Mouse (Mus musculus) lung, postnatal 4 days (tissue): ENCODE measurements around the gene Timm17b.
A peak's percentile ranks its signal among the peaks of the same experiment; 100 is the strongest.
"Not testable (repeated sequence)": the region's sequence is repeated elsewhere in the genome, so short reads cannot be mapped to it uniquely, and the experiment has no call there.

Source experiments
- DNase-seq, 2 experiments: peaks; one replicate each; pipeline ENCODE4 v3.0.0; 2021

Timm17b gene

GRCm38 (mm10) chrX:7898880-7899874 lies at the start of gene Timm17b, which contains the start of gene Pqbp1:
Gene Timm17b, plus strand, starts transcription at chrX:7899357.
Gene Pqbp1, minus strand, starts transcription at chrX:7899269.
- peak; percentile 88 to 93 for DNase-seq

DNA sequence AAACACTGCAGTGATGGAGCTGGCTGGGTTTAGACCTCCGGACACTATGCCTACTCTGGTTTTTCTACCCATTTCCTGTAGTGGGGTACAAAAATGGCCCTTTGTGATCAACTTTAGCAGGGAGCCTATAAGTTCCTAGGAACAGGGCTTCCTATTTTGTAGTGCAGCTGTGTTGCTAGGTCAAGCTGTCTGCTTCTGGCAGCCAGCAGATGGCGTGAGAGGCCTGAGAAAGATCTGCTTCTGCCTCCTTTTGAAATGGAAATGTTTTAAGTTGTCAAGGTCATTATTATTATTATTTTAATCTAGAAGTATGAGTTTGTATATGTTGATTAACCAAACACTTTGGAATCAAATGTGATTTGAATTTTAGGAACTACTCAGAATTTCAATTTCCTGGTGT lies 44.6 kb upstream of the Timm17b start:
- peak; percentile 31 to 47 for DNase-seq

DNA sequence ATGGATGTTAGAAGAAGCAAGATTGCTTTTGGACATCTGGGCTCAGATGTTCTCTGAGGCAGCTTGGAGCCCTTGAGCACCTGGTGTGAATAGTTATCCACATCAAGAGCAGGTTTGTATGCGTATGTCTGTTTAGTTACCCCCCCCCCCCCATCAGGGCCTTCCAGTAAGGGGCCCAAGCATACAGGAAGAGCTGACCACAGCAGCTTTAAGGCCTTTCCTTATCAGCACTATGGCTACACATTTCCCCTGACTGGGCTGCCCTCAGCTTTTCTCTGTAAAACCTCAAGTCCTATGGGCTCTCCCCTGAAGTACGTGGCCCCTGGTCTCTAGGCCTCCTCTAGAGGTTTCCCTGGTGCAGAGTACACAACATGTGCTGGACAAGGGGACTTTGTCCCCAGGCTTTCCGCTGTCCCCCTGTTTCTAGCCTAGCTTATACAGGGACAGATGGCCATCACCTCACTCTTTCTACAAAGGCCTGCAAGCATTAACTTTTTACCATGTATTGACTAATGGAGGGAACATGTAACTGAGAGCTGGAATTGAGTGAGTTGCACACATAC lies 39.9 kb upstream of the Timm17b start:
- DNase-seq = no peak

DNA sequence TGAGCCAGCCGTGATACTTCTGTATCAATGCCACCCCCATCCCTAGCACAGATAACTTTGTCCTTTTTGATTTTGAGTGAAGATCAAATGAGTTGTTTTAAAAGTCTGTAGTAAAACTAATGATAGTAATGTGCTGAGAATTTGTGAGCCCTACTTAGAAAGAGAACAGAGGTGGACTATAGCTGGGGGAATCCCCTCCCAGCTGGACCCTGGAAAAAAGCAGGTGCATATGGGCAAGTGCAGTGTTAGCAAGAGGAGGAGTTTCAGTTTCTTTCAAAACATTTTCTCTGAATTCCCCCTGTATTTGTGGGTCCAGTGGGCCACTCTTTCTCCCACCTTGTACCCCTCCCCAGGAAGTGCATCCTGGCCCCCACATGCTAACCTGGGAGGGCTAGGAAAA lies 36.0 kb upstream of the Timm17b start:
- no peak for DNase-seq

DNA sequence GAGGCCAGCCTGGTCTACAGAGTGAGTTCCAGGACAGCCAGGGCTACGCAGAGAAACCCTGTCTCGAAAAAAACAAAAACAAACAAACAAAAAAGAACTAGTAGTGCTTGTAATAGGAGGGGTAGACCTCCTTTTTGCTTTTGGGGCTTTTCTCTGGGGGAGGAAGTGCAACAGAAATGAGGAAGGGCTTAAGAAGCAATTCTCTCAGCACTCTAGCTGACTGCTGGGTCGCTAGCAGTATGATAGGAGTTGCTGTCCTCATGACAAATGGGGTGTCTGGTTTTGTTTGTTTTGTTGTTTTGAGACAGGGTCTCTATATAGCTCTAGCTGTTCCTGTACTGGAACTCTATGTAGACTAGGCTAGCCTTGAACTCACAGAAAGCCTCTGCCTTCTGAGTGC lies 34.6 kb upstream of the Timm17b start:
- DNase-seq = no peak

GRCm38 (mm10) chrX:7865343-7865742 lies 33.8 kb upstream of the Timm17b start:
- DNase-seq = no peak

- DNase-seq = no peak
These were observed 33.4 kb upstream of the Timm17b start for GRCm38 (mm10) chrX:7865786-7866185.

GRCm38 (mm10) chrX:7867141-7867540 lies 32.0 kb upstream of the Timm17b start:
- no peak for DNase-seq

DNA sequence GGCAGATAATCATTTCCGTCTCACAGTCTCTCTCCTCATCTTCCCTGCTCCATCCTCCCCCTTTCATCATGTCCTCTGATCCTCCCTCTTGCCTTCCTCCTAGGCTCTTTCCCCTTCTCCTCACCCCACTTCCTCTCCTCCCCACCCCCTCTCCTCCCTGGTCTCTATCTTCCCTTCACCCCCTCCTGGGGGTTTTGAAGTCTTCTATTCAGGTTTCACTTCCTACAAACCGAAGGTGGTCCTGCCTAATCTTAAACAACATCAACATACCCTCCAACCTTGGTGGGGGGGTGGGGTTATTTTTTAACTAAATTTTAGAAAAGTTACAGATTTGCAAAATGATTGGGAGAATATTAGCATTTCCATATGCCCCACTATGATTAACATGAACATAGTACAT lies 30.7 kb upstream of the Timm17b start:
- no peak for DNase-seq

GRCm38 (mm10) chrX:7869826-7870225 lies 29.3 kb upstream of the Timm17b start:
- no peak for DNase-seq

- peak; percentile 84 to 91 for DNase-seq
These were observed 21.1 kb upstream of the Timm17b start, which contains the start of gene Pim2 for GRCm38 (mm10) chrX:7878007-7878419. Gene Pim2, plus strand, starts transcription at chrX:7878262.

DNA sequence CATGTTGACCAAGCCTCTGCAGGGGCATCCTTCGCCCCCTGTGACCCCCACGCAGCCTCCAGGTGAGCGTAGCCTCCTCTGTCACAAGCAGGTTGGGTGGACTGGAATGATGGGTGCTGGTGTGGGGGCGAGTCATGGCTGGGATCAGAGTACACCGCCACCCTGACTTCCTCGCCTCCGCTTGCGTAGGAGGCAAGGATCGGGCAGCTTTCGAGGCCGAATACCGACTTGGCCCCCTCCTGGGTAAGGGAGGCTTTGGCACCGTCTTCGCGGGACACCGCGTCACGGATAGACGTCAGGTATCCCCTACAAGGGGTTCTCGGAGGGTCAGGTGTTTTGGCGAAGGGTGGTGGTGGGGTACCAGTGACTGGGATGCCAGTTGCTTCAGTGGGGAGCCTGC lies 20.7 kb upstream of the Timm17b start:
- DNase-seq = peak in 1 of 2 experiments; percentile 14

- DNase-seq = peak; percentile 70 to 76
These were observed 19.3 kb upstream of the Timm17b start for GRCm38 (mm10) chrX:7879819-7880218.

DNA sequence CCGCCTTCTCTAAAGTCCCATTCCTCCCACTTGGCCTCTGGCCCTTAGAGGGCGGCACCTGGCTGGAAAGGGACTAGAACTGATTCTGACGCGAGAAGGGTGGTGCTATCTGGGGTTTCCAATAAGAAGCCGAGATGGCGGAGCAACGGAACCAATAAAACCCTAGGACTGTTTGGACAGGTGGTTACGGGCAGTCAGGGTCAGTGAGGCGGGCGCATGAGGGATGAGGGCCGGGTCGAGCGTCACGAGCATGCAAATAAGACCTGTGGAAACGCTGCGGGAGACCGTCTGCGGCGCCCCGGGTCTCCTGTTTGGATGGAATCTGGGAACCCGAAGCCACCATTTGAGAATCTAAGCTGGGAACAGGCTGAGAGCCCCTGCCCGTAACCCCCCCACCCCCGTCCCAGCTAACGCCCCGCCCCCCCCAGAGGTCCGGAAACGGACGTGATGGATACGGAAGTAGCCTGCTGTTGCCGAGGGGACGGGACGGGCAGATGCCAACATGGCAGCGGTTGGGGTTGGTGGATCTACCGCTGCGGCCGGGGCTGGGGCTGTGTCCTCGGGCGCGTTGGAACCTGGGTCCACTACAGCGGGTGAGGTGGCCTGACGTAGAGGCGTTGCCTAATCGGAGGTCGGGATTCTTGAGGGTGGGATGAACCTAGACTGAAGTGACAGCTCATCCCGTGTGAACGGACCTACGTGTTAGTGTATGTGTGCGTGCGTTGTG lies 15.2 kb upstream of the Timm17b start, which contains the start of gene Slc35a2:
Gene Slc35a2, plus strand, starts transcription at position 188 of the 727 bp plus-strand sequence.
- peak; percentile 84 to 90 for DNase-seq

DNA sequence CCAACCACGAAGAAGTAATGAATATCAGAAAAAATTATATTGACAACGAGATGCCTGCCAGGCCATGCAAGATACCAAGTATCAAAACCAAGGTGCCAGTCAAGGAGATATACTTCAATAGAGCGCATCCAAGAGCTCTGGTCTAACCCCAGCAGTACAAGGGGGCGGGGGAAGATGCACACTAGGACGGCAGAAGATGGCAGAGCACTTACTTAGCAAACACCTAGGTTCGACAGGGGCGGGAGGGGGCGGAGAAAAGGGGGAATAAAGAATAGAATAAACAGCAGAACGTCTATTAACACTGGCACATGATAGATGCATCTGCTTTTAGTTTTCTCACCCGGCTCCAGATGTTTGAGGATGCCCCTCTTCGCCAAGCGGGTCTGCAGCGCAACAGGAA lies 946 bp upstream of the Timm17b start:
- no peak for DNase-seq

GRCm38 (mm10) chrX:7904441-7904840 lies 5.3 kb downstream of the Timm17b start:
- DNase-seq = no peak

GRCm38 (mm10) chrX:7907735-7908134 lies 8.6 kb downstream of the Timm17b start, which contains the start of gene Gm10491:
Gene Gm10491, minus strand, starts transcription at chrX:7907835.
- no peak for DNase-seq

DNA sequence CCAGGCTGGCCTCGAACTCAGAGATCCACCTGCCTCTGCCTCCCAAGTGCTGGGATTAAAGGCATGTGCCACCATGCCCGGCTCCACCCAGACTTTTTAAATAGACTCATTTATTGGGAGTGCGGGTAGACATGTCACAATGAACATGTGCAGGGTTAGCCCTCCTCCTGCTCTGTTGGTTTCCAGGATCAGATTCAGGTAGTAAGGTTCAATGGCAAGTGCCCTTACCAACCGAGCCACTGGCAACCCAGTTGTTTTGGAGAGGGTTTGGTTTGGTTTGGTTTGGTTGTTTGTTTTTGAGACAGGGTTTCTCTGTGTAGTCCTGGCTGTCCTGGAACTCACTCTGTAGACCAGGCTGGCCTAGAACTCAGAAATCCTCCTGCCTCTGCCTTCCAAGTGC lies 10.1 kb downstream of the Timm17b start, which contains the start of gene Gm10490:
Gene Gm10490, plus strand, starts transcription at position 301 of the 400 bp plus-strand sequence.
- not testable (repeated sequence) for DNase-seq

GRCm38 (mm10) chrX:7910473-7910872 lies 11.3 kb downstream of the Timm17b start:
- no peak for DNase-seq

DNA sequence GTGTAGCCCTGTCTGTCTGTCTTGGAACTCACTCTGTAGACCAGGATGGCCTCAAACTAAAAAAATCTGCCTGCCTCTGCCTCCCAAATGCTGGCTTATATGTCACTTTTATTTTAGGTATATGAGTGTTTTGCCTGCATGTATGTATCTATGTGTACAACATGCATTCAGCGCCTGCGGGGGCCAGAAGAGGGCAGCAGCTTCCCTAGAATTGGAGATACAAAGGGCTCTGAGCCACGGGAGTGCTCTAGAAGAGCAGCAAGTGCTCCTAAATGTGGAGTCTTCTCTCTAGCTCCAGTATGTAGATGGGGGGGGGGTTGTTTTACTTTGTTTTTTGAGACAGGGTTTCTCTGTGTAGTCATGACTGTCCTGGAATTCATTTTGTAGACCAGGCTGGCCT lies 16.5 kb downstream of the Timm17b start:
- DNase-seq = peak in 1 of 2 experiments; percentile 60

DNA sequence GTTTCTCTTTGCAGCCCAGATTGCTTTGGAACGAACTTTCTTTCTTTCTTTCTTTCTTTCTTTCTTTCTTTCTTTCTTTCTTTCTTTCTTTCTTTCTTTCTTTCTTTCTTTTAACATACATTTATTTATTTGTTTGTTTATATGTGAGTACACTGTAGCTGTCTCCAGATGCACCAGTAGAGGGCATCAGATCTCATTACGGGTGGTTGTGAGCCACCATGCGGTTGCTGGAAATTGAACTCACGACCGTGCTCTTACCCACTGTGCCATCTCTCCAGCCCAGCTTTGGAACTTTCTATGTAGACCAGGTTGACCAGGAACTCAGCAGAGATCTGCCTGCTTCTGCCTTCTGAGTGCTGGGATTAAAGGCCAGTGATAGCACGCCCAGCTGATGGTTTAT lies 18.8 kb downstream of the Timm17b start:
- not testable (repeated sequence) for DNase-seq

DNA sequence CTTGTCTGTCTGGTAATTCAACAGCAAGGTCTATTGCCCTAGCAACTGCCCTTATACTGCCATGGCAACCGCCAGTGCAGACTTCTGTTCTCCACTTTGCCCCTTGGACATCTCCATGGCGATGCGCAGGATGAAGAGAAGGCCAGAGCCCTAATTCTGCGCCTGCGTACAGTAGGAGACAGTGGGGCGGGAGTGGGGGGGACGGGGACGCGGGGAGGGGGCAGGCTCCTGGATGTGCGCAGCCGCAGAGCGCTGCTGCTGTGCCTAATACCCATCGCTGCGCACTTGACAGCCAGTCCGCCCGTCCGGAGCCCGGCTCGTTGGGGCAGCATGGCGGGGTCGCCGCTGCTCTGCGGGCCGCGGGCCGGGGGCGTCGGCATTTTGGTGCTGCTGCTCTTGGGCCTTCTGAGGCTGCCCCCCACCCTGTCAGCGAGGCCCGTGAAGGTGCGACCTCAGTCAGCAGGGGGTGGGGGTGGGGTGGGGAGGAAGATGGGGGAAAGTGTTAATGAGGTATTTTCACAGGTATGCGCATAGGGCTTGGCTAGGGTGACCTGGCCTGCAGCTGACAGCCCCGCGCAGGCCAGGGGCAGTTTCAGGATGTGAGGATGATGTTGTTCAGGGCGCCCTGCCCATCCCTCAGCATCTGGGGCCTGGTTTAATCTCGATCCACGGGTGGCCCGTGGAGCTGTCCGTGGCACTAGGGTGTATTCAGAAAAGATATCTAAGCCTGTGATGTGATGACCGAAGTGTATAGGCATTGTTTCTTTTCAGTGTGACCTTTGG lies 20.6 kb downstream of the Timm17b start, which contains the start of gene Pcsk1n:
Gene Pcsk1n, plus strand, starts transcription at position 222 of the 783 bp plus-strand sequence.
- no peak for DNase-seq
